Mouse (Mus musculus) CD8-positive naive resting alpha-beta T cell, adult 2 months (primary cell): ENCODE data around the gene Elk4.

Source experiments
- DNase-seq, 2 experiments: peaks; one replicate each; pipeline ENCODE4 v3.0.0; 2022; ENCODE audit warnings: low read depth in 2 of 2, low spot score in 2 of 2

Gene Elk4

GRCm38 (mm10) chr1:131983806-131984205 is 23.6 kb upstream of the Elk4 start:
- no peak for DNase-seq

- no peak for DNase-seq
Observed at GRCm38 (mm10) chr1:131987432-131987831, 20.0 kb upstream of the Elk4 start.

GRCm38 (mm10) chr1:131989476-131989875 is 17.9 kb upstream of the Elk4 start:
- no peak for DNase-seq

GRCm38 (mm10) chr1:131990083-131990760 is 17.2 kb upstream of the Elk4 start:
- DNase-seq: no peak

- DNase-seq: no peak
Observed at GRCm38 (mm10) chr1:131992561-131993001, 14.8 kb upstream of the Elk4 start.

- DNase-seq: no peak
Observed at GRCm38 (mm10) chr1:131993169-131994040, 14.0 kb upstream of the Elk4 start.

- peak; percentile 61 to 78 for DNase-seq
Observed at GRCm38 (mm10) chr1:131995062-131995461, 12.3 kb upstream of the Elk4 start.

- no peak for DNase-seq
Observed at GRCm38 (mm10) chr1:132000506-132000905, 6.9 kb upstream of the Elk4 start.

GRCm38 (mm10) chr1:132001880-132002330 is 5.5 kb upstream of the Elk4 start:
- no peak for DNase-seq

GRCm38 (mm10) chr1:132003111-132003510 is 4.3 kb upstream of the Elk4 start:
- DNase-seq: no peak

GRCm38 (mm10) chr1:132003817-132004216 is 3.6 kb upstream of the Elk4 start:
- no peak for DNase-seq

GRCm38 (mm10) chr1:132004574-132005180 is 2.7 kb upstream of the Elk4 start:
- DNase-seq: no peak

GRCm38 (mm10) chr1:132005466-132005865 is 1.9 kb upstream of the Elk4 start:
- DNase-seq: no peak

- no peak for DNase-seq
Observed at GRCm38 (mm10) chr1:132006046-132006445, 1.4 kb upstream of the Elk4 start.

GRCm38 (mm10) chr1:132006721-132007120 is 686 bp upstream of the Elk4 start:
- DNase-seq: no peak

GRCm38 (mm10) chr1:132007828-132008827 is 721 bp downstream of the Elk4 start:
- DNase-seq: peak; percentile 89 to 93

- DNase-seq: no peak
Observed at GRCm38 (mm10) chr1:132008881-132009644, 1.7 kb downstream of the Elk4 start.

GRCm38 (mm10) chr1:132010632-132011501 is 3.5 kb downstream of the Elk4 start:
- DNase-seq: peak; percentile 65 to 71

GRCm38 (mm10) chr1:132011785-132012184 is 4.4 kb downstream of the Elk4 start:
- no peak for DNase-seq
